8 mouse cellular contexts compared by ENCODE assay signal in genomic region chr5:149411509-149412193, GRCm38 (mm10). TPM values are rescaled to one million over a fixed set of nuclear protein-coding genes. Genes with fewer than 3 reads are reported as not detected.
A peak's percentile ranks its signal among the peaks of the same experiment; 100 is the strongest.
DNase-seq lines count a peak whose midpoint lies in the region; ATAC-seq and TF ChIP-seq lines count a peak whose summit lies in the region.

Gene Medag, plus strand, starts transcription at chr5:149411749.

- H3K36me3 ChIP-seq in forebrain, embryonic 13.5 days (ENCODE audit: poor library complexity, severe bottlenecking) = no peaks in the 10 kb centered on the region
- H3K36me3 ChIP-seq in heart, embryonic 16.5 days (ENCODE audit: control insufficient read depth, insufficient read depth) = no peaks in the 10 kb centered on the region
- no peaks in the 10 kb centered on the region for H3K36me3 ChIP-seq in liver, postnatal 0 days (replicated peaks; ENCODE audit: insufficient read depth, low read length)

- H3K27ac ChIP-seq in forebrain, embryonic 13.5 days = peak within 1 kb of the TSS; percentile 25; the same call in 1 of the 2 replicates
- no peak within 1 kb of the TSS for H3K27ac ChIP-seq in heart, embryonic 16.5 days (ENCODE audit: low read length)
- no peak within 1 kb of the TSS for H3K27ac ChIP-seq in liver, postnatal 0 days (ENCODE audit: low read depth)

- DNase-seq in layer of hippocampus, adult 18-20 months (ENCODE audit: low spot score in 2 of 2) = peak; percentile 35 to 70
- DNase-seq in layer of hippocampus, postnatal 14 days (ENCODE audit: low spot score in 2 of 2) = no peak
- DNase-seq in kidney, postnatal 25 days = peak; percentile 34 to 68
- peak; percentile 20 for DNase-seq in liver, postnatal 0 days
- DNase-seq in ovary, adult 18-20 months (ENCODE audit: low spot score) = peak; percentile 63
- DNase-seq in c-Kit-positive CD71-positive TER-119-positive erythroid progenitor cells, embryonic 14.5 days (ENCODE audit: low spot score) = no peak

- ATAC-seq in forebrain, embryonic 13.5 days = peak; percentile 73
- peak; percentile 71 for ATAC-seq in heart, embryonic 16.5 days (replicated peaks; ENCODE audit: extremely low read depth, insufficient read depth, low FRiP score)
- ATAC-seq in liver, postnatal 0 days = no peak

- H3K4me1 ChIP-seq in forebrain, embryonic 13.5 days = peaks cover 18% of the 10 kb centered on the region
- H3K4me1 ChIP-seq in heart, embryonic 16.5 days (ENCODE audit: control insufficient read depth, insufficient read depth, low read length) = peaks cover 9% of the 10 kb centered on the region
- H3K4me1 ChIP-seq in liver, postnatal 0 days (ENCODE audit: insufficient read depth) = no peaks in the 10 kb centered on the region

- H3K27me3 ChIP-seq in forebrain, embryonic 13.5 days = peaks cover 11% of the 10 kb centered on the region; the same call in 1 of the 2 replicates
- peaks cover 9% of the 10 kb centered on the region; the same call in 1 of the 2 replicates for H3K27me3 ChIP-seq in heart, embryonic 16.5 days (ENCODE audit: control insufficient read depth, insufficient read depth, low read length)
- H3K27me3 ChIP-seq in liver, postnatal 0 days (ENCODE audit: insufficient read depth, low read length) = peaks cover 6% of the 10 kb centered on the region

- H3K9me3 ChIP-seq in forebrain, embryonic 13.5 days (replicated peaks) = no peaks in the 10 kb centered on the region; the same call in 1 of the 2 replicates
- peaks cover 2% of the 10 kb centered on the region; the same call in 1 of the 2 replicates for H3K9me3 ChIP-seq in heart, embryonic 16.5 days (replicated peaks; ENCODE audit: control insufficient read depth, low read length)
- H3K9me3 ChIP-seq in liver, postnatal 0 days (ENCODE audit: low read length) = no peaks in the 10 kb centered on the region

- TF ChIP-seq EP300 in liver, postnatal 0 days (IDR thresholded peaks at IDR 0.05; ENCODE audit: low read depth) = no peak

- WGBS in forebrain, embryonic 13.5 days = 4% methylated on average over 38 of the region's 38 CpGs
- 4% methylated on average over 38 of the region's 38 CpGs for WGBS in heart, embryonic 16.5 days
- 12% methylated on average over 33 of the region's 38 CpGs for WGBS in liver, postnatal 0 days (ENCODE audit: insufficient replicate concordance)

- H3K4me3 ChIP-seq in forebrain, embryonic 13.5 days = peak within 1 kb of the TSS; percentile 33
- peak within 1 kb of the TSS; percentile 44 for H3K4me3 ChIP-seq in heart, embryonic 16.5 days (ENCODE audit: low read length)
- H3K4me3 ChIP-seq in liver, postnatal 0 days (ENCODE audit: low read depth, low read length) = peak within 1 kb of the TSS; percentile 13

- H3K4me2 ChIP-seq in forebrain, embryonic 13.5 days = peak within 1 kb of the TSS; percentile 66
- peak within 1 kb of the TSS; percentile 65 for H3K4me2 ChIP-seq in heart, embryonic 16.5 days (ENCODE audit: low read depth, low read length)
- H3K4me2 ChIP-seq in liver, postnatal 0 days (ENCODE audit: low read depth, low read length) = peak within 1 kb of the TSS; percentile 37

- H3K9ac ChIP-seq in forebrain, embryonic 13.5 days = peak within 1 kb of the TSS; percentile 61
- peak within 1 kb of the TSS; percentile 34 for H3K9ac ChIP-seq in heart, embryonic 16.5 days (ENCODE audit: low read length)
- H3K9ac ChIP-seq in liver, postnatal 0 days (replicated peaks) = no peak within 1 kb of the TSS

- no peak for TF ChIP-seq CTCF in liver, postnatal 0 days (IDR thresholded peaks at IDR 0.05; ENCODE audit: low read depth)

RNA-seq across cellular contexts. Expression of gene Medag, which starts in this region (rescaled TPM):
- 1 to 10 TPM; 3.2 to 3.6 TPM for total RNA-seq in layer of hippocampus, adult 18-20 months (2021)
- total RNA-seq in layer of hippocampus, postnatal 14 days (2021) = 1 to 10 TPM; 1.6 to 1.7 TPM
- 1.1 and 1.2 TPM in 2 replicates for polyA plus RNA-seq in forebrain, embryonic 13.5 days (2015; fragmentation: Nextera tagmentation; extraction: Ambion mirVana)
- polyA plus RNA-seq in heart, embryonic 16.5 days (2015; fragmentation: Nextera tagmentation; extraction: Ambion mirVana) = 1.6 and 2.2 TPM in 2 replicates
- 0.11 and 0.21 TPM in 2 replicates for polyA plus RNA-seq in liver, postnatal 0 days (2015; fragmentation: Nextera tagmentation; extraction: Ambion mirVana)

Comparison
In these comparisons a context has a peak if more than half of its experiments do, and no peak if none do; other contexts are left out.
1. DNase-seq: peak in layer of hippocampus, adult 18-20 months (2 of 2), kidney, postnatal 25 days (2 of 2) and ovary, adult 18-20 months (single experiment); none in layer of hippocampus, postnatal 14 days (0 of 2) and c-Kit-positive CD71-positive TER-119-positive erythroid progenitor cells, embryonic 14.5 days (single experiment).
2. Peak in DNase-seq, H3K4me3 ChIP-seq and H3K4me2 ChIP-seq in liver, postnatal 0 days; RNA of the gene not detected or under 1 TPM.
3. Peak in every context shown above with its lines, with median percentiles within 50 percentile points of each other: H3K4me2 ChIP-seq and H3K4me3 ChIP-seq.